Mouse (Mus musculus): Measurements from ENCODE around the gene Vps37c. TPM values are rescaled to one million over a fixed set of nuclear protein-coding genes. Genes with fewer than 3 reads are reported as not detected.

Vps37c gene
- polyA plus RNA-seq, 1 experiment from 2014 or later, result 29.0 TPM

DNA sequence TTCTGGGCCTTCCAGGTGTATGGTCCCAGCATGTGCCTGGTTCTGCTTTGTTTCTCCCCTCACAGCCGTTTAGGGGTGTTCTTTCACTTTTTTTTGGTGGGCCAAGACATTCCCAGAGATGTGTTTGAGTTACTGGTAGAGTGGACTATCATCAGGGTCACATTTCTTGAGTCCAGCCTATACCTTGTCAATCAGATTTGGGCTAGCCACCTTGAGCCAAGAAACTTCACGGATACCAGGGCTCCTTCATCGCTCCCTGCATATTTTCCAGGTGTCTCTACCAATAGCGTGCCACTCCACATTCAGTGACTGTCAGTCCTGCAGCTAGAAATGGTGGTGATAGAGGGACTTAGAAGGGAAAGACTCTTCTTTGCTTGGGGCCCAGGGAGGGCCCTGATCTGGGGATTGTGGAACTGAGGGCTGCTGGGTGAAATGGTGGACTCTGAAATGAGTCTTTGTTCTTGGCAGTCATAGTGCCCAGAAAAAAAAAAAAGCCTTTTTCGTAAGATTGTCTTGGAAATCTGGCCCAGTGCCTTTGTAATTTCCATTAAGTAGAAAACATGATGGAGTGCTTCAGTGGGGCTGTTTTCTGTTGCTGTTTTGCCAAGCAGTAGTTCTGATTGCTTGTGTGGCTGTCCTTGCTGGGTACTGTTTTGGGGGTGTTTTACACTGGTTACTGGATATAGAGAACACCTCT, 1.1 kb downstream of the Vps37c start:
- Histone ChIP-seq H3K27me3 (replicated peaks) (no peaks in the 10 kb centered on the region), H3K27ac (ENCODE audit: poor library complexity, severe bottlenecking) (peak overlapping the region; percentile 95), H3K9ac (peak overlapping the region; percentile 84), H3K4me2 (peak overlapping the region; percentile 79), H3K9me3 (replicated peaks) (no peaks in the 10 kb centered on the region), H3K4me1 (replicated peaks) (peaks cover 37% of the 10 kb centered on the region), H3K4me3 (peak overlapping the region; percentile 75), H3K36me3 (no peaks in the 10 kb centered on the region)
- 47% methylated on average over 5 of the region's 5 CpGs for WGBS
- no peak for ATAC-seq (ENCODE audit: insufficient number of reproducible peaks, low FRiP score)

DNA sequence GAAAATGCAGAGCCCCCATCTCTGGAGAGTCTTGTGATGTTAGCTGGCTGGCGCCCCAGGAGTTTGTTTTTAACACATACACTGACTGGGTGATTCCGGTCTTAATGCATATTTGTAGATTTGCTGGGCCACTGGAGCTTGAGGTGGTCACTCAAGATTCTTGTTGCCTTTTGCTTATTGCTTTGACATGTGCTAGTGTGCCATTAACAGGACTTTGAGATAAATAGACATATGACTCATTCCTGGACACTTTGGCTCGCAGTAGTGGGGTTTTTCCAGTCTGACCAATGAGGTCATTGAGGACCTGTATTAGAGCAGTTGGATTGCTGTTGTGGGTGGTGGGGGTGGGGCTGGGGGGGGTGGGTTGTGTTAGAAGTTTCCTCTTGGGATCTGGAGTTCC, 1.8 kb downstream of the Vps37c start:
- Histone ChIP-seq H3K4me2 (peak overlapping the region; percentile 79), H3K27ac (ENCODE audit: poor library complexity, severe bottlenecking) (peak overlapping the region; percentile 95), H3K4me3 (no peak overlapping the region), H3K9me3 (replicated peaks) (no peaks in the 10 kb centered on the region), H3K9ac (no peak overlapping the region; the same call in 1 of the 2 replicates), H3K4me1 (replicated peaks) (peaks cover 40% of the 10 kb centered on the region), H3K36me3 (no peaks in the 10 kb centered on the region), H3K27me3 (replicated peaks) (no peaks in the 10 kb centered on the region)
- no peak for ATAC-seq (ENCODE audit: insufficient number of reproducible peaks, low FRiP score)
- WGBS, result 52% methylated on average over 3 of the region's 3 CpGs

DNA sequence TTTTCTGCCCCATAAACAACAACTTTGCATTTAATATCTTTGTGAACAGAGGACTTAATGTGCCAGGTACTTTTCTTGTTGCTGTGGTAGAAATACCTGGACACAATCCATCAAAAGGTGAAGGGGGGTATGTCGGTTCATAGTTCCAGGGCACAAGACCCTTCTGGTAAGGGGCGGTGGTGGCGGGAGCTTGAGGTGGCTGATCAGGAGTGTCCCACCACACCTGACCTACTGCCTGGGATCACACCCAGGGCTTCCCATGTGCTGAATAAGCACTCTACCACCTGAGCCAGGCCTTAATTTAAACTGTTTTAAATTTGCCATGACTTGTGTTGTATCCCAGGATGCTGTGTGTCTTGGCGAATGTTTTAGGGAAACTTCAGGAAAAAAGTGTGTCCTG, 2.6 kb downstream of the Vps37c start:
- H3K27me3 ChIP-seq (replicated peaks), result no peaks in the 10 kb centered on the region
- H3K4me1 ChIP-seq (replicated peaks), result peaks cover 48% of the 10 kb centered on the region
- no peaks in the 10 kb centered on the region for H3K36me3 ChIP-seq
- H3K9ac ChIP-seq, result no peak overlapping the region; the same call in 1 of the 2 replicates
- 89% methylated on average over 4 of the region's 4 CpGs for WGBS
- no peak overlapping the region for H3K4me3 ChIP-seq
- H3K9me3 ChIP-seq (replicated peaks), result no peaks in the 10 kb centered on the region
- no peak overlapping the region for H3K4me2 ChIP-seq
- H3K27ac ChIP-seq (ENCODE audit: poor library complexity, severe bottlenecking), result peak overlapping the region; percentile 95; the same call in 1 of the 2 replicates
- no peak for ATAC-seq (ENCODE audit: insufficient number of reproducible peaks, low FRiP score)

- Histone ChIP-seq H3K4me1 (replicated peaks) (peaks cover 49% of the 10 kb centered on the region), H3K9ac (no peak overlapping the region)
- ATAC-seq (ENCODE audit: insufficient number of reproducible peaks, low FRiP score), result no peak
Observed at GRCm38 (mm10) chr19:10691660-10692059, 3.1 kb downstream of the Vps37c start.

GRCm38 (mm10) chr19:10692361-10692760, 3.8 kb downstream of the Vps37c start:
- H3K4me2 ChIP-seq, result no peak overlapping the region
- H3K9me3 ChIP-seq (replicated peaks), result no peaks in the 10 kb centered on the region
- H3K4me3 ChIP-seq, result no peak overlapping the region
- WGBS, result 87% methylated on average over 4 of the region's 4 CpGs
- no peak overlapping the region for H3K9ac ChIP-seq
- no peaks in the 10 kb centered on the region for H3K36me3 ChIP-seq
- no peak overlapping the region for H3K27ac ChIP-seq (ENCODE audit: poor library complexity, severe bottlenecking)
- ATAC-seq (ENCODE audit: insufficient number of reproducible peaks, low FRiP score), result no peak
- H3K27me3 ChIP-seq (replicated peaks), result no peaks in the 10 kb centered on the region
- peaks cover 54% of the 10 kb centered on the region for H3K4me1 ChIP-seq (replicated peaks)

More at GRCm38 (mm10) chr19:10691660-10692059, 3.1 kb downstream of the Vps37c start:
- Histone ChIP-seq H3K4me2 (no peak overlapping the region), H3K27me3 (replicated peaks) (no peaks in the 10 kb centered on the region), H3K36me3 (no peaks in the 10 kb centered on the region), H3K9me3 (replicated peaks) (no peaks in the 10 kb centered on the region), H3K4me3 (no peak overlapping the region), H3K27ac (ENCODE audit: poor library complexity, severe bottlenecking) (no peak overlapping the region)
- 77% methylated on average over 3 of the region's 3 CpGs for WGBS

DNA sequence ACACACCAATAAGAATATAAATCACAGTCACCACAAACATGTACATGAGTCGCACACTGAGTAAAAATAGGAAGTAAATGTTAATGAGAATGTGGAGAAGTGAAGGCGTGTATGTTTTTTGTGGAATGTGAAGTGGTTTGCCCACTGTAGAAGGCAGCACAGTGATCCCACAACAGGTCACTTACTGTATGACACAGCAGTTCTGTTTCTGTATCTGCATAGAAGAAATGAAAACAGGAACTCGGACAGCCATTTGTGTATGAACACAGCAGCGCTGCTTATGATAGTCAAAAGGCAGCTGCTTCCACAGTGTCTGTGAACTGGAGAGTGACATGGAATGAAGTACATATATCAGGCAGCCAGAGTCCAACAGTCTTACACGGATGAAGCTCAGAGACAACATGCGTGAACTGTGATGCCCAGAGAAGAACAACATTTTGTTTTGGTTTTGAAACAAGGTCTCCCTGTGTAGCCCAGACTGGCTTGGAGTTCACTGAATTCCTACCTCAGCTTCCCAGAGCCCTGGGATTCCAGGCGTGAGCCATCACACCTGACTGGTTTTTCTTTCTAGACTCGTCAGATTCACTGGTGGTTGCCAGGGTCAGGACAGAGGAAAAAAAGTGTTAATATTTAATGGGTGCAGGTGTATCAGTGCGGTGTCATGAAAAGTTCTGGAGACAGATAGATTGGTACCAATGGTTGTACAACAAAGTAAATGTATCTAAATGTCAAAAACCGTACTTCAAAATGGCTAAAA, 5.6 kb downstream of the Vps37c start:
- no peaks in the 10 kb centered on the region for H3K9me3 ChIP-seq (replicated peaks)
- H3K27ac ChIP-seq (ENCODE audit: poor library complexity, severe bottlenecking), result no peak overlapping the region
- WGBS, result 87% methylated on average over 10 of the region's 10 CpGs
- H3K4me3 ChIP-seq, result no peak overlapping the region
- no peak overlapping the region for H3K4me2 ChIP-seq
- no peaks in the 10 kb centered on the region for H3K36me3 ChIP-seq
- no peaks in the 10 kb centered on the region for H3K27me3 ChIP-seq (replicated peaks)
- ATAC-seq (ENCODE audit: insufficient number of reproducible peaks, low FRiP score), result no peak
- no peak overlapping the region for H3K9ac ChIP-seq
- peaks cover 64% of the 10 kb centered on the region for H3K4me1 ChIP-seq (replicated peaks)

- Histone ChIP-seq H3K4me2 (no peak overlapping the region), H3K27me3 (replicated peaks) (no peaks in the 10 kb centered on the region), H3K36me3 (no peaks in the 10 kb centered on the region), H3K4me1 (replicated peaks) (peaks cover 62% of the 10 kb centered on the region), H3K9ac (no peak overlapping the region; the same call in 1 of the 2 replicates), H3K27ac (ENCODE audit: poor library complexity, severe bottlenecking) (no peak overlapping the region; the same call in 1 of the 2 replicates), H3K9me3 (replicated peaks) (no peaks in the 10 kb centered on the region), H3K4me3 (no peak overlapping the region)
- 60% methylated on average over 7 of the region's 7 CpGs for WGBS
- ATAC-seq (ENCODE audit: insufficient number of reproducible peaks, low FRiP score), result no peak
Observed at GRCm38 (mm10) chr19:10695801-10696200, 7.3 kb downstream of the Vps37c start.

DNA sequence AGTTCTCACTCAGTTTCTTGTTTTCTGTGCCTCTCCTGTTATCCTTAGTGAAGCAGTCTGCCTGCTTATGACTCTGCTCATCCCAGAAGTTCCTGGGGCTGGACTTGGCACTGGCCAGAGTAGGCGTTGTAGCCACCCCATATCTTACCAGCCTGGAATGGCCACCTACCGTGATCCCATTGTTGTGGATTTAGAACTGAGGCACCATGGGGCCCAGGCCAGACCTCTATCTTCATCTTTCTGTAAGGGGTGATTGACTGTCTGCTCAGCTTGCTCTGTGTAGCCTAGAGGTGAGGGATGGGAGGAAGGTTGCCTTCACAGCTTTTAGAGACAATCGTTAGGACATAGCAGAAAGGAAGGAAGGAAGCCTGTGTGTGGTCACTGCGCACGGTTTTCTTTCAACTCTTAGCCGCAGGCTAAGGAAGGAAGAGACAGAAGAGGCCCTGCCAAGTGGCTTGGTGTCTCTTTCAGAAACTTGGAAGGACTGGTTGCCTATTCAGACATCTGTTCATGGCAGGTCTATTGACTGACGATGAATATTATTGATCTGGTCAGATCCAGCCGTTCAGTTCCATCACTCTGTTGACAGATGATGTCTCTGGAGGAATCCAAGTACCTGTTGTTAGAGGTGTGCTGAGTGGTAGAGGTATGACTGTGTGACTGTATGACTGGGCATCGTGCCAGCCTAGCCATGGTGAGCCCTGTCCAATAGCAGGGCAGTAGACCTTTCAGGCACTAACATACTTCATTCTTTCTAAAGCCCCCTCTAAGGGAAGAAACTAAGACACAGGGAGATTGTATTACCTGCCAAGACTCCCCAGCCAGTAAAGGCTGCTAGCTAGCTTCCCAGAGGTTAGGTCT, 9.8 kb downstream of the Vps37c start:
- no peaks in the 10 kb centered on the region for H3K27me3 ChIP-seq (replicated peaks)
- no peak overlapping the region for H3K4me3 ChIP-seq
- no peak overlapping the region for H3K9ac ChIP-seq
- no peak overlapping the region for H3K4me2 ChIP-seq
- H3K27ac ChIP-seq (ENCODE audit: poor library complexity, severe bottlenecking), result no peak overlapping the region
- peaks cover 62% of the 10 kb centered on the region for H3K4me1 ChIP-seq (replicated peaks)
- WGBS, result 70% methylated on average over 9 of the region's 9 CpGs
- H3K36me3 ChIP-seq, result no peaks in the 10 kb centered on the region
- no peak; the same call in 1 of the 2 replicates for ATAC-seq (ENCODE audit: insufficient number of reproducible peaks, low FRiP score)
- no peaks in the 10 kb centered on the region for H3K9me3 ChIP-seq (replicated peaks)

- H3K9me3 ChIP-seq (replicated peaks), result no peaks in the 10 kb centered on the region
- 0 out of 2 replicates have a peak overlapping the region, but pooled peaks have one; percentile 33 for H3K9ac ChIP-seq
- H3K4me3 ChIP-seq, result no peak overlapping the region
- H3K27me3 ChIP-seq (replicated peaks), result no peaks in the 10 kb centered on the region
- 0 out of 2 replicates have a peak overlapping the region, but pooled peaks have one; percentile 3 for H3K27ac ChIP-seq (ENCODE audit: poor library complexity, severe bottlenecking)
- ATAC-seq (ENCODE audit: insufficient number of reproducible peaks, low FRiP score), result no peak
- peaks cover 65% of the 10 kb centered on the region for H3K4me1 ChIP-seq (replicated peaks)
- 0 out of 2 replicates have a peak overlapping the region, but pooled peaks have one; percentile 3 for H3K4me2 ChIP-seq
- no peaks in the 10 kb centered on the region for H3K36me3 ChIP-seq
- WGBS, result 44% methylated on average over 9 of the region's 9 CpGs
Observed at GRCm38 (mm10) chr19:10699851-10700250, 11.3 kb downstream of the Vps37c start.

GRCm38 (mm10) chr19:10701013-10701726, 12.6 kb downstream of the Vps37c start:
- 66% methylated on average over 6 of the region's 6 CpGs for WGBS
- Histone ChIP-seq H3K27ac (ENCODE audit: poor library complexity, severe bottlenecking) (no peak overlapping the region), H3K9ac (no peak overlapping the region), H3K27me3 (replicated peaks) (no peaks in the 10 kb centered on the region), H3K36me3 (peaks cover 2% of the 10 kb centered on the region; the same call in 1 of the 2 replicates), H3K4me3 (no peak overlapping the region), H3K4me1 (replicated peaks) (peaks cover 65% of the 10 kb centered on the region), H3K9me3 (replicated peaks) (no peaks in the 10 kb centered on the region), H3K4me2 (no peak overlapping the region)
- no peak for ATAC-seq (ENCODE audit: insufficient number of reproducible peaks, low FRiP score)

Measured in heart, embryonic 12.5 days (tissue).